Mouse (Mus musculus): ENCODE measurements around the gene Cnksr3. TPM values are rescaled to one million over a fixed set of nuclear protein-coding genes. Genes with fewer than 3 reads are reported as not detected.

Gene Cnksr3
- 7.8 and 8.7 TPM in 2 replicates for total RNA-seq (2017)

DNA sequence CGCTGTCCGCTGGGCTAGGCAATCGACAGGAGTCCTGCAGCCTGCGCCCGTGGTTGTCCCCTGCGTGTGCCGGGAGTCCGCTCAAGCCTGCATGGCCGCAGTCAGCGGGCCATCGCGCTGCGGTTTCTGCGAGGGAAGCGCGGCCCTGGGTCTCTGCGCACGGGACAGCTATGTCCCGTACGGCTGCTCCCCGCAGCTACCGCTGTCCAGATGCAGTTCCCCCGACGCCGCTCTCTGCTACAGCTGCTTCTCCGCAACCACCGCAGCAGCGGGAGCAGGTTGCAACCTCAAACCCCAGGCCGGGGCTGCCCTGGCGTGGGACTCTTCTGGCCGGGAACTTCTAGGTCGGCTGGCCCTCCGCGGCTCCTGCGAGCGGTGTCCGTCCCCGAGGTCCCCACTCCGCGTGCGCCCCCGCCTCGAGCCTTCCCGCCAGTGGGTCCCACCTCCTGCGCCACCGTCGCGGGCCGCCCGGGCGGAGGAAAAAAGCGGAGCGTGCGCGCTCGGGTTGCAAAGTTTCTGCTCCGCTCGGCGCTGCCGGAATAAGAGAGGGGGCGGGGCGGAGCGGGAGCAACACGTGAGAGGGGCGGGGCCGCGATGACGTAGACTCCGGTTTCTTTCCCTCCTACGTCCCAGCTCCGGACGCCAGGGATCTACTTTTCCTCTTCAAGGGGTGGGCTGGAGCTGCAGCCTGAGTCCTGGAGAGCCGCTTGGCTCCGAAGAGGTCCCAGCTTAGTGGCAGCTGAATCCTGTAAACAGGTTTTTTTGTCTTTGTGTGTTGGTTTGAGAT is at the start of gene Cnksr3:
TSS of gene Cnksr3 (minus strand) at position 542 of the 787 bp plus-strand sequence.
- ATAC-seq (replicated peaks; ENCODE audit: low read depth, poor library complexity, severe bottlenecking), result peak; percentile 72

- ATAC-seq (replicated peaks; ENCODE audit: low read depth, poor library complexity, severe bottlenecking), result no peak
Observed at GRCm38 (mm10) chr10:7260166-7261108, 48.4 kb upstream of the Cnksr3 start.

- ATAC-seq (replicated peaks; ENCODE audit: low read depth, poor library complexity, severe bottlenecking), result no peak
Observed at GRCm38 (mm10) chr10:7258607-7259006, 46.6 kb upstream of the Cnksr3 start.

GRCm38 (mm10) chr10:7250455-7250854 is 38.4 kb upstream of the Cnksr3 start:
- no peak for ATAC-seq (replicated peaks; ENCODE audit: low read depth, poor library complexity, severe bottlenecking)

- no peak for ATAC-seq (replicated peaks; ENCODE audit: low read depth, poor library complexity, severe bottlenecking)
Observed at GRCm38 (mm10) chr10:7234601-7235000, 22.6 kb upstream of the Cnksr3 start.

- no peak for ATAC-seq (replicated peaks; ENCODE audit: low read depth, poor library complexity, severe bottlenecking)
Observed at GRCm38 (mm10) chr10:7217551-7218127, 5.6 kb upstream of the Cnksr3 start.

DNA sequence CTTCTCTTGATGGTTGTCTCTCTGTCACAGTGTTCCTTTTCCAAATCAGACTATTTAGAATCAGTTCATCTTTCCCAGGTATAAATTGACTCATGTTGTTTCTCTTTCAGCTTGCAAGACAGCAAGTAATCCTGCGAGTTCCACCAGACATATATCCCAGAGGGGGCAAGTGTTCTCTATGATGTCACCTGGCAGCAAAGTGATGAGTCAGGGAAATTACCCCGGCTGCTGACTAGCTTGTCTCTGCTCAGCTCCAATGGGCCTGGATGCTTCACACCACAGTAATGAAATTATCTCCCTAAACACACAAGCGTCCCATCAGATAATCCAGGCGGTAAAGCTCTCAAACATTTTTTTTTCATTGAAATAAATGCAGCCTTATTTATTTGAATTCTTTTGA is 2.7 kb upstream of the Cnksr3 start:
- no peak for ATAC-seq (replicated peaks; ENCODE audit: low read depth, poor library complexity, severe bottlenecking)

GRCm38 (mm10) chr10:7213066-7213630 is 1.1 kb upstream of the Cnksr3 start:
- peak; percentile 4; the same call in 1 of the 2 replicates for ATAC-seq (replicated peaks; ENCODE audit: low read depth, poor library complexity, severe bottlenecking)

GRCm38 (mm10) chr10:7212537-7212936 is 500 bp upstream of the Cnksr3 start:
- peak; percentile 9 for ATAC-seq (replicated peaks; ENCODE audit: low read depth, poor library complexity, severe bottlenecking)

DNA sequence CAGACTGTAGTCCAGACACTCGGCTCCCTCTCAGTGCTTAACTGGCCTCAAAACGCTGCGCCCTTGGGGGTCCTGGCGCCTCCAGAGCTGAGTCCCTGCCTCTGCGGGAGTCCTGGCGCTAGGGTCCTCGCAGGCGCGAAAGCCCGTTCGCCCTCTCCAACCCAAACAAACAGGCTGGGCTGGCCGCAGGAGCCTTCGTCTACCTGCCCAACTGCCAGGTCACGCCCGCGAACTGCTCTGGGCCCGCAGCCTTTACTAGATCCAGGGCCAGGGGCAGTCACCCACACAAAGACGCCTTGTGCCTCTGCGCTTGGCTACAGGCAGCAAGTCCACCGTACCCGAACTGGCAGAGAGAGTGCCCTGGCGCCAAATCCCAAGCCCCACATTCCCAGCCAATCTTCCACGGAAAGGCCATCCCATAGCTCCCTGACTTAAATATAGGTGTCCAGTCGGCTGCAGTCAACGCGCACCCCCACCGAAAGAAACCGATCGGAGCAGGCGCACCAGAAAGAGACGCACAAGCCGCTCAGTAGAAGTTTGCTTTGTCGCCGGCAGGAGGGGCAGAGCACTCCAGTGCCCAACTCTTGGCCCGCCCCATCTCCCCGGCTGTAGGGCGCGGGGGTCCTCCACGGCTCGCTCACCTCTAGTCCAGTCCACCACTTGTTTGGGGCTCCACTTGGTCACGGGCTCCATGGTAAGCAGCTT is 894 bp downstream of the Cnksr3 start:
- peak; percentile 65 for ATAC-seq (replicated peaks; ENCODE audit: low read depth, poor library complexity, severe bottlenecking)

DNA sequence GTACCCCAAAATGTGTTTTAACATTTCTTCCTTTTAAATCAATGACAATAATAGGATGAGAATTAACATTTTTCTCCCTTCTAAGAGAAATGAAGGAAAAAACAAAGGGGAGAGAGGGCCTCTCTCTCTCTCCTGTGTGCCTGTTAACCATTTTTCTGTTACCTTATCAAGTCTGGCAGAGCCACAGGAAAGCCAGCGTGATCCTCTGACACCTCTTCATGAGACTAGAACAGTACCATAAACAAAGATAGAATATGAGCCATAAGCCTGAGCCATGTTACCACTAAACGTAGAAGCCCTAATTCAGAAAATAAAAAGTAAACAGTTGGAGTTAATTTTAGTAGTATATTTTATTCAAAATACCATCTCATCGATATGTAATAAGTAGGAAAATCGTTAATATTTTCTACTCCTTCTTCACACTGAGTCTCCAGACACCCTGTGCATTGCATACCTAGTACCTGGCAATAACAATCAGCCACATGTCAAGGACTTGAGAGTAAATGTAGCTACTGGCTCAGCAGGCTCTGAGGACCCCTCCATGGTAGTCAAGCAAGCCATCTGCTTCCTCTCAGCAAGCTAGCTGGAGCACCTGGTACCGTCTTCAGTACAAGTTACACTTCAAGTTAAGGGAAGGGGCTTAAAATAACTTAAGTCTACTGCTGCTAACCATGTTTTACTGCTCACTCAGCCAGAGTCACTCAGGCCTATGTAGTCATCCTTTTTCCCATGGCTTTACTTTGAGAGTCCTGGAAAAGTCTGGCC is 2.2 kb downstream of the Cnksr3 start:
- no peak for ATAC-seq (replicated peaks; ENCODE audit: low read depth, poor library complexity, severe bottlenecking)

DNA sequence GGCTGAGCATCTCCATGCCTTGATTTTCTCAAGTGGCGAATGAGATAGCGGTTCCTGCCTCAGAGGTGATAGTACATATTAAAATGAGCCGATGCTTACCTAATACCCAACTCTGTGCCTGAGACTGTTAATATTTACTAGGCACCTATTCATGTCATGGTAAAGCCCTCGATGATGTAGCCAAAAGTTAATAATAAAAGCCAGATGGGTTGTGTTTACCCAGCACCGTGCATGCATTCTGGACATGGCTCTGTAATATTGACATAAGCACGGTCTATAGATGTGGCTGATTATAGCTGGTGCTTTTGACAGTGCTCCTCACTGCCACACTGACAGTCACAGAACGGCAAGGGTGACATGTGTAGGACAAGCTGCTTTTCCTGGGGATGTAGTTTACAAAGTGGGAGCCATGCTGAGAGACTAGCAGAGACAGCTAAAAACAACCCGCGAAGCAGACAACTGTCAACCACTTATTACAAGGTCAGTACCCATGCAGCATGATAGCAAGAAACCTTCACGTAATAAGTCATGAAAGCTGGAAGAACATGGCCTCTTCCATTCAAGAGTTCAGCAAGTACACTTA is 3.1 kb downstream of the Cnksr3 start:
- no peak for ATAC-seq (replicated peaks; ENCODE audit: low read depth, poor library complexity, severe bottlenecking)

DNA sequence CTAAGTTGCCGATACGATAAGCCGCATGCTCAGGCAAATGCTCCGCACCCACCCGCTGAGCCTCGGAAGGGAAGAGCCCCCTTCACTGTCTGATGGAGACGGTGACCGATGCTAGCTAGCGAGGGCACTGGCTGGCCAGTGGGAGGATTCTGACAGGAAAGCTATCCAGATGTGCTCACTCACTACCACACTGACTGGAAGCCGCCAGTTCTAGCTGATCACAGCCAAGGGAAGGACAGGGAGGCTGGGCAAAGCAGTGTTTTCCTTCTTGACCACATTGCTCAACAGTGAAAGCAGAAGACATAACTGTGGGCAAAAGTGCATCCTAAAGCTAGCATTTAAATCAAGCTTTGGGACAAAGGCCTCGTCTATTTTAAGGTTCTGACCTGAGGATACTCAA is 4.7 kb downstream of the Cnksr3 start:
- ATAC-seq (replicated peaks; ENCODE audit: low read depth, poor library complexity, severe bottlenecking), result peak; percentile 17; the same call in 1 of the 2 replicates

DNA sequence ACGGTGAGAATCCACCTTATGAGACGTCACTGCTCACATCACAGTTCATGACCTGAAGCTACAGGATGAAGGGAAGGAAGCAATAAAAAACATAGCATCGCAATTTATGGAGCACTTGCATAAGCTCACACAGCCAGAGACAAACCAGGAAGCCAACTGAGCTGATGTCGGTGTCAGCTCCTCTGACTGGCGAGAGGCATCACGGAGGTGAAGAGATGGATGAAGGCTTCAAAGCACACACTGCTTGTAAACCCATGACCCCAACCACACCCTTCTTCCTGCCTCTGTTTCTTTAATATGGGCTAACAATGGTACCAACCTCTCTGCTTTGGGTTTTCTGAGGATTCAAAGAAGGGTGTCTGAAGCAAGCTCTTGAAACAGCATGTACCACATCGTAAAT is 5.5 kb downstream of the Cnksr3 start:
- ATAC-seq (replicated peaks; ENCODE audit: low read depth, poor library complexity, severe bottlenecking), result no peak

DNA sequence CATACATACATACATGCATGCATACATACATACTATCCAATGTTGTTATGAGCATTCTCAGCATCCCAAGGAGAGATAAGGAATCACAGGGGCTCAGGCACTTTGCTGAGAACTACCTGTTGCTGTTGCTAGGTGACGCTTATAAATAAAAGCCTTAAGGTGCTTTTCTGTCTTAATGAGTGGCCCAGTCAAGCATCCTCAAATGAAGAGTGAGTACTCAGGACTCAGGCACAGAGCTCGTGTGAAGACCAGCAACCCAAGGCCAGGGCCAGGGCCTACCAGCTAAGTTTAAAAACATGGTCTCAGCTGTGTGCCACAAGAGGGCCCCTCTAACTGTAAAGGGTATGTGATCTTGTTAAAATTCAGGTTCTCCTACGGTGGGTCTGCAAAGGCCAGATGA is 6.5 kb downstream of the Cnksr3 start:
- ATAC-seq (replicated peaks; ENCODE audit: low read depth, poor library complexity, severe bottlenecking), result no peak

GRCm38 (mm10) chr10:7204953-7205352 is 7.1 kb downstream of the Cnksr3 start:
- peak; percentile 36 for ATAC-seq (replicated peaks; ENCODE audit: low read depth, poor library complexity, severe bottlenecking)

DNA sequence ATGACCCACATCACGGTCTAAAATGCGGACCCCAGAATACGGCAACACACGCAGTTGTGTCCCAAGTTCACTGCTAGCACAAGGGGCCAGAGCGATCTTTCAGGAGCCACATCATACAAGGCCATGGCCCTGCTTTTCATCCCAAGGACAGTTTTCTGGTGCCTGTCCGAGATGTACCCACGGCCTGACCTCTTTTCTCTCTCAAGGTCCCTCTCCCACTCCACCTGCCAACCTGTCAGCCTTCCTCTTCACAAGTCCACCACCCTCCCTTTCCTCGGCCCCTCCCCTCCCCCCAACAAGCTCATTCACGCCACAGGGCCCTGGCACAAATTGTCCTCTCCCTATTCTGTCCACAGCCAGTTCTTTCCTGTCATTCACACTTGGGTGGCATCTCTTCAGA is 9.5 kb downstream of the Cnksr3 start:
- ATAC-seq (replicated peaks; ENCODE audit: low read depth, poor library complexity, severe bottlenecking), result no peak

GRCm38 (mm10) chr10:7200665-7201064 is 11.4 kb downstream of the Cnksr3 start:
- no peak for ATAC-seq (replicated peaks; ENCODE audit: low read depth, poor library complexity, severe bottlenecking)

DNA sequence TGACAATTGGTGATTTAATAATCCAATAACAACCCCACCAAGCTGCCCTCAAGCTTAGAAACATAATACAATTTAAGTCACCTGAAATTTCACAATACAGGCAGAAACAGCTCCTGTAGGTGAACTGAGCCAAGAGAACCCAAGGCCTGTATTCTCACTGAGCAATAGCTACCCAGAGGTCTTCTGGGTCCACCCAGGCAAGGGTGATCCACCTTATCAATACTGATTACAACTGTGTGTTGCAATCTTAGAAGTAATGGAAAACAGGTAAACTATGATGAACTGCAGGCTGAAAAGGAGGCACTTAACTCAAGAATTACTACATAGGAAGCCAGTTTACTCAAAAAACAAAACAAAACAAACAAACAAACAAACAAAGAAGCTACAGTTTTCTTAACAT is 13.8 kb downstream of the Cnksr3 start:
- ATAC-seq (replicated peaks; ENCODE audit: low read depth, poor library complexity, severe bottlenecking), result no peak
